Mouse (Mus musculus) spleen, adult 2 months (tissue): ENCODE data around the gene Ccnd2.

Source experiments
- CTCF ChIP-seq: fragments of 200-500 bp; IDR thresholded peaks from 2 replicates; pipeline ENCODE4 v1.5.1; 2011; ENCODE audit warnings: mild to moderate bottlenecking, inconsistent platforms; ENCODE audit not compliant: insufficient read depth, insufficient read length, insufficient replicate concordance; ENCODE audit errors: extremely low read depth
- POLR2A ChIP-seq: fragments of 200-500 bp; IDR thresholded peaks from 2 replicates; pipeline ENCODE4 v1.6.1; 2011; ENCODE audit warnings: low read depth, low read length, inconsistent platforms

DNA sequence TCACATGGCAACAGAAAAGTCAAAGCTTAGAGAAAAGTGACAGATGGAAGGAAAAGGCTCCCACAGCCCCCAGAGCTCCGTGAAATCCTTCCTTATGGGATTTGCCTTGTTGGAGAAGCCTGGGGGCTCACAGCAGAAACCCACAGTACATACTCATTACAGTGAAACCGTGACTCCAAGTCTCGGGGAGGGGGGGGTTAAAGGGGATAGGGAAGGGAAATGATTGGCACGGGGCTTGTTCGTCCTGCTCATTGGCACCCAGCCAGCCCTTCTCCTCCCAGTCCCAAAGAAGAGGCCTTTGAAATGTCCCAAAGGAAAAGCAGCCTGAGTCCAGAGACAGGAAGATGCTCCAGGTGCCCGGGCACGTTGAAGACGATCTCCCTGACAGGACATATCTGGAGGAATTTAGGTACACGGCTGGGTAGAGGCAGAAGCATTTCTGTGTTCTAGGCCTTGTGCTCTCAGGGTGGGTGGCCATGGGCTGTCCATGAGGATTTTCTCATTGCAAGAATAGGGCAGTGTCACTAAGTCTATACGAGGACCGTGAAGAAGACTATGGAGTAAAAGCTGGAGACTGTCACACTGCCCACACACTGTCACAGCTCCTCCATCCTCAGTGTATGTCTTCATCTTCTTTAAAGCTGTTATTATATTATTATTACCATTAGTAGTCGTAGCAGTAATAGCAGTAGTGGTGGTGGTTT, 27.2 kb upstream of the Ccnd2 start:
- TF ChIP-seq CTCF = no peak
- no peak for TF ChIP-seq POLR2A
